Mouse (Mus musculus) hindbrain, embryonic 11.5 days (tissue): ENCODE results near the gene Mrpl21. TPM values are rescaled to one million over a fixed set of nuclear protein-coding genes. Genes with fewer than 3 reads are reported as not detected.

ENCODE experiments used
- ATAC-seq: fragments of 200-750 bp; cut with Nextera tagmentation; 2 replicates; pipeline ENCODE4 v1.8.0; 2017; ENCODE audit warnings: mild to moderate bottlenecking, moderate TSS enrichment, moderate library complexity; ENCODE audit not compliant: low FRiP score
- DNase-seq: peaks from one replicate; pipeline ENCODE4 v3.0.0-alpha.2; 2015; ENCODE audit warnings: low spot score
- H3K27ac ChIP-seq: fragments of 300-500 bp; sonication (generic); 2 replicates; pipeline ENCODE4 v1.5.1; 2014; ENCODE audit warnings: mild to moderate bottlenecking, low read depth, low read length
- H3K27me3 ChIP-seq: fragments of 300-500 bp; sonication (generic); 2 replicates; pipeline ENCODE4 v1.6.1; 2014; ENCODE audit warnings: mild to moderate bottlenecking, low read length, moderate library complexity, mixed read lengths; ENCODE audit not compliant: control insufficient read depth, insufficient read depth
- H3K36me3 ChIP-seq: fragments of 300-500 bp; sonication (generic); 2 replicates; pipeline ENCODE4 v1.6.1; 2014; ENCODE audit warnings: mild to moderate bottlenecking, low read length, moderate library complexity, mixed read lengths; ENCODE audit not compliant: control insufficient read depth, insufficient read depth
- H3K4me1 ChIP-seq: fragments of 300-500 bp; sonication (generic); replicated peaks from 2 replicates; pipeline ENCODE4 v1.6.1; 2014; ENCODE audit warnings: low read length, mixed read lengths; ENCODE audit not compliant: control insufficient read depth, insufficient read depth
- H3K4me2 ChIP-seq: fragments of 300-500 bp; sonication (generic); replicated peaks from 2 replicates; pipeline ENCODE4 v1.6.1; 2014; ENCODE audit warnings: mild to moderate bottlenecking, low read depth, low read length
- H3K4me3 ChIP-seq: fragments of 300-500 bp; sonication (generic); 2 replicates; pipeline ENCODE4 v1.5.1; 2014; ENCODE audit warnings: low read depth, low read length
- H3K9ac ChIP-seq: fragments of 300-500 bp; sonication (generic); 2 replicates; pipeline ENCODE4 v1.6.1; 2014; ENCODE audit warnings: low read depth, low read length
- H3K9me3 ChIP-seq: fragments of 300-500 bp; sonication (generic); 2 replicates; pipeline ENCODE4 v1.6.1; 2016; ENCODE audit warnings: low read length; ENCODE audit not compliant: control insufficient read depth
- WGBS: fragments of 180-500 bp; shearing (Covaris S2); extraction: QIAGEN DNeasy Blood & Tissue Kit; methylation state at CpG from one replicate; pipeline ENCODE4 v1.1.7; 2014; 5-methylcytosine and 5-hydroxymethylcytosine counted together
- polyA plus RNA-seq: library from polyadenylated mRNA; unstranded; fragments of >200 nt; fragmentation: Nextera tagmentation; extraction: Ambion mirVana; gene quantifications from 2 replicates; pipeline ENCODE4 v1.2.1, GENCODE M21; 2014

Mrpl21 gene
- polyA plus RNA-seq, 1 experiment from 2014 or later = 133 TPM

GRCm38 (mm10) chr19:3320086-3320485 lies 37.4 kb downstream of the Mrpl21 start:
- H3K4me3 ChIP-seq = no peak overlapping the region
- ATAC-seq (no peak), DNase-seq (no peak)
- no peak overlapping the region for H3K9ac ChIP-seq
- H3K4me2 ChIP-seq = no peak overlapping the region
- no peaks in the 10 kb centered on the region for H3K9me3 ChIP-seq
- H3K27me3 ChIP-seq = peaks cover 22% of the 10 kb centered on the region
- peaks cover 8% of the 10 kb centered on the region; the same call in 1 of the 2 replicates for H3K4me1 ChIP-seq
- no peak overlapping the region for H3K27ac ChIP-seq
- WGBS = 88% methylated on average over 7 of the region's 7 CpGs
- no peaks in the 10 kb centered on the region for H3K36me3 ChIP-seq

DNA sequence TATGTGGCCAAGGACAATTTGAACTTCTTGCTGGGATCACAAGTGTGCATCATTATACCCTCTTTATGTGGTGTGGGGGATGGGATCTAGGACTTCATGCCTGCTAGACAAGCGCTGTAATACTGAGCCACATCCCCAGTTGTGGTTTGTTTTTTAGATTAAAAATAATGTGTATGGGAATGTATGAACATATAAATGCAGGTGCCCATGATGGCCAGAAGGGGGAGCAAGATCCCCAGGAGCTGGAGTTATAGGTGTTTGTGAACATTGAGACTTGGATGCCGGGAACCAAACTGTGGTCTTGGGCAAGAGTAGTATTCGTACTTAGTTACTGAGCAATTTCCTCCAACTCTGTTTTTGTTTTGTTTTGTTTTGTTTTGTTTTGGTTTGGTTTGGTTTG lies 38.1 kb downstream of the Mrpl21 start:
- ATAC-seq (no peak), DNase-seq (no peak)
- H3K4me3 ChIP-seq = no peak overlapping the region
- no peak overlapping the region for H3K27ac ChIP-seq
- H3K9me3 ChIP-seq = no peaks in the 10 kb centered on the region
- H3K36me3 ChIP-seq = no peaks in the 10 kb centered on the region
- no peak overlapping the region for H3K9ac ChIP-seq
- no peak overlapping the region for H3K4me2 ChIP-seq
- H3K4me1 ChIP-seq = peaks cover 8% of the 10 kb centered on the region; the same call in 1 of the 2 replicates
- WGBS = 70% methylated on average over 3 of the region's 3 CpGs
- H3K27me3 ChIP-seq = peaks cover 22% of the 10 kb centered on the region

DNA sequence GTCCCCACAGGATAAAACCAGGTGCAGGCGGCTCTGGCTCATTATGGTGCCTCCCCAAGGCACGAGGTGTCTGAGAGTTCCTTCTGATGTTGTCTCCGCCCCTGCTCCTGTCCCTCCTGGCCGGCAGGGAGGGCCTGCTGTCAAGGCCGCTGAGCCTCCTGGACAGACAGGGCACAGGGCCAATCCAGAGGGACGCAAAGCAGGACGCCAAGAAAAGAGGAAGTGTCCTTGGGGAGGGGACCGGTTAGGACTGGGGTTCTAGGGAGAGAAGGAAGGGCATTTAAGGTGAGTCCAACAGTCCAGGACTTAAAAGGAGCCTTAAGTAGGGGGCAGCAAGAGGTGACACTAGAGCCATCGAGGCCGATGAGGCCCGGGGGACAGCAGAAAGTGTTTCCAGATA lies 38.9 kb downstream of the Mrpl21 start:
- DNase-seq (peak; percentile 18), ATAC-seq (no peak)
- H3K4me1 ChIP-seq = peaks cover 8% of the 10 kb centered on the region; the same call in 1 of the 2 replicates
- no peak overlapping the region for H3K27ac ChIP-seq
- WGBS = 6% methylated on average over 11 of the region's 11 CpGs
- no peaks in the 10 kb centered on the region for H3K36me3 ChIP-seq
- H3K4me2 ChIP-seq = no peak overlapping the region
- no peaks in the 10 kb centered on the region for H3K9me3 ChIP-seq
- peaks cover 22% of the 10 kb centered on the region for H3K27me3 ChIP-seq
- H3K9ac ChIP-seq = no peak overlapping the region
- no peak overlapping the region for H3K4me3 ChIP-seq

DNA sequence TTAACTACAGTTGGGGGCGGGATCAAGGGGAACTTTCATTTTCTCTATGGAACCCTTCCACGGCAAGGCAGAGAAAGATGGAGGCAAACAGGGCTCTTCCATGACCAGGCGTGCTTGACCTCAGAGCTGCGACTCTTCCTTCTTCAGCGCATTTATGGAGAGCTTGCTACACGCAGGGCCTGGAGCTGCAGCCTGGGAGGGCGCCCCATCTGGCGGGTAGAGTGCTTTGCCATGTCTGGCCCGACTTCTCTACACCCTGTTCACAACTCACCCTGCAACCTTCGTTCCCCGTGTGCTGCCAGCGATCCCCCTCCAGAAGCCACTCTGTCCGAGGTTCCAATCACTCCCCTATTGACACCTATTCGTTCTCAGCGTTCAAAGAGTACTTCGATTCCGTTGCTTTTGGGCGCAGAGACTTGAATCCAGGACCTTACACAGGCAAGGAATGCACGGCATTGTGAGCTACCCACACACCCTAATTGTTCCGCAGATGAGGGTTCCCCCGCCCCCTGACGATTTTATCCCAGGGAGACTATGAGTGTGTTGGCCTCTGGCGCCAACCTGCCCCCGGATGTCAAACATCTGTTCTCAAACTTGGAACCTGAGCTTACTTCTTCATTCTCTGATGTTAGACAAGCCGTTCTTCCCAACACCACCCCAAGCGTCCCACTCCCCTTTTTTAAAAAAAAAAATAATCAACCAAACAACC lies 39.7 kb downstream of the Mrpl21 start, which contains the start of gene Cpt1a:
Cpt1a (plus strand) TSS at position 74 of the 709 bp plus-strand sequence.
- Histone ChIP-seq H3K4me3 (peak within 1 kb of the TSS; percentile 41), H3K9ac (peak within 1 kb of the TSS; percentile 44; the same call in 1 of the 2 replicates), H3K36me3 (no peaks in the 10 kb centered on the region), H3K4me2 (peak within 1 kb of the TSS; percentile 94), H3K27ac (no peak within 1 kb of the TSS), H3K9me3 (no peaks in the 10 kb centered on the region), H3K27me3 (peaks cover 22% of the 10 kb centered on the region), H3K4me1 (peaks cover 8% of the 10 kb centered on the region; the same call in 1 of the 2 replicates)
- no peak for ATAC-seq
- peak; percentile 47 for DNase-seq
- 7% methylated on average over 26 of the region's 26 CpGs for WGBS

- Histone ChIP-seq H3K4me1 (peaks cover 8% of the 10 kb centered on the region; the same call in 1 of the 2 replicates), H3K4me3 (peak overlapping the region; percentile 41), H3K27ac (no peak overlapping the region), H3K4me2 (peak overlapping the region; percentile 94), H3K36me3 (no peaks in the 10 kb centered on the region), H3K9me3 (no peaks in the 10 kb centered on the region), H3K9ac (peak overlapping the region; percentile 44), H3K27me3 (peaks cover 22% of the 10 kb centered on the region)
- peak; percentile 76 for ATAC-seq
- peak; percentile 83 for DNase-seq
- WGBS = 1% methylated on average over 45 of the region's 47 CpGs
Measured at GRCm38 (mm10) chr19:3323201-3323621, 40.5 kb downstream of the Mrpl21 start.

DNA sequence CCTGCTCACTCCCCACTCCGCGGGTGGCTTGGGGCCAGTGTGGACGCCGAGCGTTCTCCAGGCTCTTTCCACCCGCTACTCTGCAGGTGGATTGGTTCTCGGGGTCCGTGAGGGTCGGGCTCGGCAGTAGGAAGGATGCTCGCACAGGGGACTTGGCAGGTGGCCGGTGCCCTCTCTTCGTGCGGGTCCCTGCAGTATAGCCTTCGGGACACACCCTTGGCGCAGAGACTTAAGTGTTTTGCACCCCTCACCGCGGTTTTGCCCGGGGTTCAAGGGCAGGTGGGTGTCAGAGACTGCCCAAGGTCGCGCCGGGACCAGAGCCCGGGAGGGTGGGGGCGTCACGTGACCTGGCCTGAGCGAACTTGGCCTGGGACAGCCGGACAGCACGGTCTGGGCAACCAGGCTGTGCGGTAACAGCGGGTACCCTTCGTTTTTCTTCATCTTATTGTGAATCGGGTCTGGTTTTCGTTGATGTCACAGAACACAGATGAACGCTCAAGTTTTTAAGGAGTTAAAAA lies 41.1 kb downstream of the Mrpl21 start:
- H3K36me3 ChIP-seq = no peaks in the 10 kb centered on the region
- H3K9ac ChIP-seq = peak overlapping the region; percentile 44
- H3K9me3 ChIP-seq = no peaks in the 10 kb centered on the region
- WGBS = under 1% methylated on average over 34 of the region's 34 CpGs
- H3K4me3 ChIP-seq = peak overlapping the region; percentile 41
- peak overlapping the region; percentile 94 for H3K4me2 ChIP-seq
- peaks cover 23% of the 10 kb centered on the region for H3K27me3 ChIP-seq
- DNase-seq (peak; percentile 51), ATAC-seq (peak; percentile 19; the same call in 1 of the 2 replicates)
- no peak overlapping the region for H3K27ac ChIP-seq
- H3K4me1 ChIP-seq = peaks cover 8% of the 10 kb centered on the region; the same call in 1 of the 2 replicates

DNA sequence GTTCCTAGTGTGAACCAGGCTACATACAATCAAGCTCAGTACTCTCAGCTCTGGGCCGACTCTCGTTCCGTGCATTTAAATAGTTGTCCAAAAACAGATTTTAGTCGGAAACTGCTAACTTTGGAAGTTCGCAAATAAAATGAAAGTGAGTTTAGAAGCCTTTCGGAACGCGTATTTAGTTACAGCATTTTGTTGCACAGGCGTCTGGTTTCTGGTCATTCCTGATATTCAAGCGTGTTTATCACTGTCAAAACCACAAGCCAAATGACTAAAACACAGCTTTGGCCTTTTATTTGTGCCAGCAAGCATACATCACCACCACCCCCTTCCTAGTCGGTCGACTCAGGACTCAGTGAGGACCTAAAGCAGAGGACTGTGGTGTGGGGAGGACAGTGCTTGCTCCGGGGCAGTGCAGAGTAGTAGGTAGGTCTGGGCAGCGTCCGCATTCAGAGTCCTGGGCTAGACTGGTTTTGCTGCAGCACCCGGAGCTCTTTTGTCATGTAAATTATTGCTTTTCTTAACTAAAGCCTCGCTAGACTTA lies 41.6 kb downstream of the Mrpl21 start:
- Histone ChIP-seq H3K4me1 (peaks cover 8% of the 10 kb centered on the region; the same call in 1 of the 2 replicates), H3K4me2 (peak overlapping the region; percentile 94), H3K9ac (peak overlapping the region; percentile 19; the same call in 1 of the 2 replicates), H3K36me3 (no peaks in the 10 kb centered on the region), H3K4me3 (peak overlapping the region; percentile 41), H3K27ac (no peak overlapping the region), H3K9me3 (no peaks in the 10 kb centered on the region), H3K27me3 (peaks cover 25% of the 10 kb centered on the region)
- WGBS = 3% methylated on average over 17 of the region's 17 CpGs
- DNase-seq = peak; percentile 62
- 0 out of 2 replicates have a peak, but pooled peaks have one; percentile 25 for ATAC-seq

DNA sequence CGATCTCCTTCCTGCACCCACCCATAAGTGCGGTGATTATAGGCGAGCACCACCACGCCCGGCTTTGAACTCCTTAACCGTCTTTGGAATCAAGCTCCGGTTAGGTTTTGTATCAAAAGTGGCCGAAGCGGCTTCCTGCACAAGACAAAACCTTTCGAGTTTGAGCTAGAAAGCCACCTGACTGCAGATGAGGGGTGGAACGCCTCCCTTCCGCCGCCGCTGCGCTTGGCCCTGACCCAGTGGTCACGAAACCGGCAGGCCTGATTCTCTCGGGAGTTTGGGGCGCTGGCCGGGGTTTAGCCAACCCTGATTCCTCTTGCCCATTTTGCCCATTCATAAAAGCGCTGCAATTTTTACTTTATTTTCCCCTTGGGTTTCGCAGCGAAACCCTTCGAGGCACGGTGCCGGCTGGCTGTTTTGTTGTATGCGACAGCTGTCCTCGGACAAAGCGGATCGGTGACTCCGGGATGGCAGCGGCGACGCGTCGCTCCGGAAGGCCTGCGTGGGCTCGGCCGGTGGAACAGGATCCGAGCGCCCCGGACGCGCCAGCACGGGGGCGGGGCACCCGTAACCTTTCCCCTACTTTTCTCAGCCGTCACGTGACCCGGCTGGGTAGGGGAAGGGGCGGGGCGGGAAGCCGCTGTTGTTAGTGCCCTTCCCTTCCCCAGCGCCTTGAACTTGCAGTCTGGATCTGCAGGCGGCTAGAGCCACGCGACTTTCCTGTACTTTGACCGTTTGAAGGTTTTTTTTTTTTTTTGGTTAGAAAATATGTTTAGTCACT lies 42.4 kb downstream of the Mrpl21 start:
- no peaks in the 10 kb centered on the region for H3K9me3 ChIP-seq
- ATAC-seq (peak; percentile 78), DNase-seq (peak; percentile 93)
- peak overlapping the region; percentile 41 for H3K4me3 ChIP-seq
- H3K4me2 ChIP-seq = peak overlapping the region; percentile 94
- under 1% methylated on average over 59 of the region's 59 CpGs for WGBS
- peak overlapping the region; percentile 41; the same call in 1 of the 2 replicates for H3K9ac ChIP-seq
- peaks cover 8% of the 10 kb centered on the region; the same call in 1 of the 2 replicates for H3K4me1 ChIP-seq
- H3K27me3 ChIP-seq = peaks cover 25% of the 10 kb centered on the region
- H3K36me3 ChIP-seq = no peaks in the 10 kb centered on the region
- peak overlapping the region; percentile 76 for H3K27ac ChIP-seq
